Mouse (Mus musculus): ENCODE results near the gene B3galt5.

Gene B3galt5

GRCm38 (mm10) chr16:96235366-96235970 is at the start of gene B3galt5:
Gene B3galt5, plus strand, starts transcription at chr16:96235801.
- no peak for DNase-seq

GRCm38 (mm10) chr16:96187619-96188018 is 48.0 kb upstream of the B3galt5 start:
- no peak for DNase-seq

- DNase-seq: peak; percentile 99
Observed at GRCm38 (mm10) chr16:96191531-96192506, 43.8 kb upstream of the B3galt5 start, which contains the start of gene Lca5l. Gene Lca5l, minus strand, starts transcription at chr16:96192271.

DNA sequence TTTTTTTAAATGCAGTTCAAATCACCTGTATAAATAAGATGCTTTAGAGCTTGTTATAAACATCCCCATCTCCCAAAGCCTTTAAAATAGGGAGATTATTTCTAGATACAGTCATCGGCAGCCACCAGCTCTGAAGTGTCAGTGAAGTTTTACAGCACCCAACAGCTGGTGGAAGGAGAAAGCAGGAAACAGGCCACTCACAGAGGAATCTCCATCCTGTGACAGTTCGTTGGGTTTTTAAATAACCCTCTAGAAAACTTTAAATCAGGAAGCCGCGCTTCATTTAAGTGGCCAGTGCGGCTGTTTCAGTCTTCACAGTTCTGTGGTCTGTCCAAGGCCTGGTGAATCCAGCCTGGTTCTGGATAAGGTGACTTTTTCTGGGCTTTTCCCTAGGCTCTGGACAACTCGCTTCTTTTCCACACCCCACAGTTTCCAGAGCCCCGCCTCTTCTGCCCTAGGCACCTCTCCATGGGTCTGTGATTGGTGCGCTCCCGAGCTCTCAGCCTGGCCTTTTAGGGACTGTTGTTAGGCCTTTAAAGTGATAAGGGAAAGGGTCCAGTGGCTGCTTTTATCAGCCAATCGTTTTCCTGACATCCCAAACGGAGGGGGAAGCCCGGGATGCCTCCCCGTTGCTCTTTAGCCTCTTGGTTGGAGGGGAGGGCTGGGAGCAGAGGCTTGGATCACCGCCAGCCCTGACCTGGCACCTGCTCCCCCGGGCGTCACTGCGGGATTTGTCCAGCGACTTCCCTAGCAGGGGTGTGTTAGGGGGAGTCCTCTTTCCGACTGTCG is 35.5 kb upstream of the B3galt5 start, which contains the start of gene Sh3bgr:
TSS of gene Sh3bgr (plus strand) at position 538 of the 789 bp plus-strand sequence.
- peak; percentile 80 for DNase-seq

DNA sequence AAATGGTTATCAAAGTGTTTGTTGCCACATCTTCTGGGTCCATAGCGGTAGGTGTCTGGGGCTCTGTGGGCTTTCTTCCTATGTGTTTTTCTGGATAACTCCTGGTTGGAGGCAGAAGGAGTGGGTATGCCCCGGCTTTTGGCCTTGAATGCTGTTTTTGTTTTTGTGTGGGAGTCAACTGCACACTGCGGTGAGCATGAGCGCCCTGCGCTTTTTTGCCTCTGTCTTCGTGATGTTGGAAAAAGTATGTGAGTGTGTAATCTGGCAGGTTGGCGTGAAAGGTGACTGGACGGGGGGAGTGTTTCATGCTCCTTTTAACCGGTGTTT is 34.9 kb upstream of the B3galt5 start:
- no peak for DNase-seq

GRCm38 (mm10) chr16:96201485-96202232 is 33.9 kb upstream of the B3galt5 start:
- DNase-seq: no peak

- no peak for DNase-seq
Observed at GRCm38 (mm10) chr16:96209789-96210188, 25.8 kb upstream of the B3galt5 start.

- no peak for DNase-seq
Observed at GRCm38 (mm10) chr16:96210856-96211255, 24.7 kb upstream of the B3galt5 start.

DNA sequence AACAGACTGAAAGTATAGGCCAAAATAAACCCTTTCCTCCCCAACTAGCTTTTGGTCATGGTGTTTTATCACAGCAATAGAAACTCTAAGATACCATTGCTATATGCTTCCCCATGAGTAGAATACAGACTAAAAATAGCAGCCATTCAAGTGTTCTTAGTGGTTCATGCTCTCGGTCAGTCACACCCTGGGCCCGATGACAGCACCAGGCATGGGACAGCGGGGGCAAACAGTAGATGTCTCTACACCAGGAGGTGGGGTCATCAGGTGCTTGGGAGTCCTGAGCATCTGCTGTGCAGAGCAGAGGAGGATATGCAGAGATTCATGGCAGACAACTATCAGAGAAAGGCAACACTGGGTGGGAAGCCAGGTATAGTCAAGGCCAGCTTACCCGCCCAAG is 22.6 kb upstream of the B3galt5 start:
- no peak for DNase-seq

GRCm38 (mm10) chr16:96221491-96221890 is 14.1 kb upstream of the B3galt5 start:
- no peak for DNase-seq

DNA sequence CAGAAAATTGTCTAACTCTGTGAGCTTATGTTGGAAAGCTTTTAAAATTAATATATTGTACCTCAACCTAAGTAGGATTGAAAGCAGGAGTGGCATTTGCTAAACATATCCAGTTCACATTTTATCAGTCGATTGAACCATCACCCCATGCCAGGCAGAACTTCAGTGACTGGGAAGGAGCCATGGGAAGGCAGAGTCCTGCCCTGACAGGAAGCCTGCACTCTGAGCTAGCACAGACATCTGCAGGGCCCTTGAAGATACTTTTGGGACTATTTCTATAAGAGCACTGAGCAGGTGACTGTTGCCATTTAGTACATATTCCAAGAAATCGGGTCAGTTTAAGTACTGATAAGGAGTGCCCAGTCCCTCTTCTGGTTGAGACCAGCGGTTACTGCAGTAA is 13.6 kb upstream of the B3galt5 start:
- no peak for DNase-seq

- DNase-seq: no peak
Observed at GRCm38 (mm10) chr16:96222452-96222851, 13.1 kb upstream of the B3galt5 start.

DNA sequence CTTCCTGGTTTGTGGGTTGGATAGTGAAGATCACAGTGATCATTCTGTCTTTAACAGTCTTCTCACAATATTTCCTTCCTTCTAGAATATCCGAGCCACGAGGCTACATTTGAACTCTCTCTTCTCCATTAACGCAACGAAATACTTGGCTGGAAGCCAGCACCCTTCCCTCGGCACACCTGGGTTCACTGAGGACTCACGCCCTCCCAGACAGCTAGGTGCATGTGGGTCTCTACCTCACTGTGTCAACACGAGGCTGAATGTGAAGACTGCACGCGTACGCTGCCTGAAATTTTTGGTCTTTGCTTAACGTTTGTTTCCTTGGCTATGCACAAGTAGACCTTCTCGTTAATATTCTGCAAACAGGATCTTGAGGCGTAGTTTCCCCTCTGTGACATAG is 7.2 kb upstream of the B3galt5 start:
- DNase-seq: no peak

- no peak for DNase-seq
Observed at GRCm38 (mm10) chr16:96229044-96229555, 6.5 kb upstream of the B3galt5 start.

GRCm38 (mm10) chr16:96230411-96230810 is 5.2 kb upstream of the B3galt5 start:
- DNase-seq: peak; percentile 89

DNA sequence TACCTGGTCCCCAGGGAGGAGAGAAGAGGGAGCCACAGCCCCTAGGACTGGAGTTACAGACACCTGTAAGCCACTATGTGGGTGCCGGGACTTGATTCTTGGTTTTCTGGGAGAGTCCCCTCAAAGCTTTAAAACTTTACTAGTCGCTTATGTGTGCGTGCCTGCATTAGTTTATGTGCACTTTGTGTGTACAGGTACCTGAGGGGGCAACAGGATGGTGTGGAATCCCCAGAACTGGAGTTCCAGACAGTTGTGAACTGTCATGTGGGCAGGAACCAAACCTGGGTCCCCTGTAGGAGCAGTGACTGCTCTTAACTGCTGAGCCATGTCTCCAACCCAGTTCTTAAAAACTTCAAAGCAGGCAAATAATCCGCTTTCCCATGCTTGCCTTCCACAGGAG is 4.3 kb upstream of the B3galt5 start:
- DNase-seq: no peak

GRCm38 (mm10) chr16:96231974-96232373 is 3.6 kb upstream of the B3galt5 start:
- DNase-seq: no peak

DNA sequence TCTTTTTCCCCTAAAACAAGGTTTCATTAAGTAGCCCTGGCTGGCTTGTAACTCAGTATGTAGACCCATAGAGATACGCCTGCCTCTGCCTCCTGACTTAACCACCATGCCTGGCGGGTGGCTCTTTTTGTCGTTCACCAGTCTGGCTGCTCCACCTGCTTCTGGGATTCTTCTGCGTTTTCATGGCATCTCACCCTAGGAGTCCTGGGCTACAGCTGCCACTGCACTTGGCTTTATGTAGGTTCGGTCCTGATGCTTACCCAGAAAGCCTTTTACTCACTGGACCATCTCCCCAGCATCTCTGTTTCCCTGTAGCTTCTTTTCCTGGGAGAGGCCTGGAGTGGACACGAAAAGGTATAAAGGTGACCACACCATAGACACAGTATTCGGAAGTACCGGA is 1.6 kb upstream of the B3galt5 start:
- no peak for DNase-seq

DNA sequence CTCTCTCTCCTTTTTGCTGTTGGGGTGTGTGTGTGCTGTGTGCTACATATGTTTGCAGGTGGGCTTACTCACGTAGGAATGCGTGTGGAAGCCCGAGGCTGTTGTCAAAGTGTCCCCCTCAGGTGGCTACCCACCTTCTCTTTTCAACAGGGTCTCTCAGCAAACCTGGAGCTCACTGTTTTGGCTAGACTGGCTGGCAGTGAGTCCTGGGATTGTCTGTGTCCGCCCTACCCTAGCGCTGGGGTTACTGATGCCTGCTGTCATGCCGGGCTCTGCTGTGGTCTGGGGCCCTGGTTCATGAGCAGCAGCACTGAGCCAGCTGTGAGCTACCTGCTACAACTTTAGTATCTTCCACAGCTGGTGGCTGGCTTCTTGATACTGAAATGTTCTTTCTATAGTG is 8.9 kb downstream of the B3galt5 start:
- DNase-seq: no peak

- DNase-seq: no peak
Observed at GRCm38 (mm10) chr16:96249635-96250034, 14.0 kb downstream of the B3galt5 start.

GRCm38 (mm10) chr16:96252146-96252545 is 16.5 kb downstream of the B3galt5 start:
- no peak for DNase-seq

- no peak for DNase-seq
Observed at GRCm38 (mm10) chr16:96258429-96258828, 22.8 kb downstream of the B3galt5 start.

Measured in lung, postnatal 36 days (tissue).